Mouse (Mus musculus) C3H10T1/2 (cell line): Measurements from ENCODE around the gene Olfr494. TPM values are rescaled to one million over a fixed set of nuclear protein-coding genes. Genes with fewer than 3 reads are reported as not detected.

Source experiments
- polyA plus RNA-seq, 2 experiments: library from polyadenylated mRNA; unstranded; fragments of >200 nt; fragmentation: generic; extraction: Trizol; gene quantifications; one replicate each; pipeline ENCODE4 v1.2.1; 2012; ENCODE audit warnings: missing spikeins in 2 of 2

The Olfr494 gene
- not detected for polyA plus RNA-seq

DNA sequence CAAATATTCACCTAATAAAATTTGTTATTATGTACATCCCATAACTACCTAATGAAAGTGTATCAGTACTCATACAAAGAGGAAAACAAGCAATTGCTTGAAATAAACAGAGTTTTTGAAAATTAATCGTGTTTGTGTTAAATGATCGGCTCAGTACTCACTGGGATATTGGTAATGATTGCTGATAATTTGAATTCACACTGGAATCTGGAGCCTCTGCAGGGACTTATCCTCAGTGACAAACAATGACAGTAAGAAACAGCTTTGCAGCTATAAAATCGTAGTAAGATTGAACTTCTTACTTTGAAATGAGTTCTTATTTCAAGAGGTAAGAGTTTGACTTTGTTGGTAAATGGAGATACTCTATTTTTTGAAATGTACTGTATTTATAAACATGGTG, at the start of gene Olfr494:
Gene Olfr494 (plus strand): TSS at position 301 of the 400 bp plus-strand sequence.

DNA sequence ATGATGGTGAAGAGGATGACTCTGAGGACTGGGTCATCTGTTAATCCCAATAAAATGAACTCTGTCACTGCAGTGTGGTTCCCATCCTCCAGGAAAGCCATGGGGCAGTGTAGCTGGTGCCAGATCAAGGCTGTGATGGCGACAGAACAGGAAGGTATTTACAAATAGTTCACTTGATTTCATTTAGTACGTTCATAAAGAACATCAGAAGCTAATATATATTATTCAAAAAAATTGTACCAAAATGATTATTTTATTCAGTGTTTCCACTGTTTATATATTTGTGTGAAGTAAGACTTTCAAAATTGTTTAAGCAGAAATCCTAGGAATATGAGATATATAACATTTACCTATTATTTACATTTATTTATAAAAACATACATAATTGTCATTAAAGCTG, 41.6 kb upstream of the Olfr494 start, which contains the start of gene Olfr492:
Gene Olfr492 (minus strand): TSS at position 101 of the 400 bp plus-strand sequence.

DNA sequence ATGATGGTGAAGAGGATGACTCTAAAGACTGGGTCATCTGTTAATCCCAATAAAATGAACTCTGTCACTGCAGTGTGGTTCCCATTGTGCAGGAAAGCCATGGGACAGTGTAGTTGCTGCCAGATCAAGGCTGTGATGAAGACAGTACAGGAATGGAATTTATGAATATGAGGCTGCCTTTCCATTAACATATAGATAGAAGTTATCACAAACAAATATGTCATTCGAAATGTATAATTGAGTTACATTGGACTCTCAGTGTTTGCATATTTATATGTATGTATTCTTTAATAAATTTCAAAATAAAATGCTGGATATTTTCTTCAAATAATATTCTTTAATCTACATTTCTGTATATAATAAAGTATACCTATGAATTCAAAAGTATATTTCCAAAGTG, 18.3 kb upstream of the Olfr494 start, which contains the start of gene Olfr493:
Gene Olfr493 (minus strand): TSS at position 101 of the 400 bp plus-strand sequence.

DNA sequence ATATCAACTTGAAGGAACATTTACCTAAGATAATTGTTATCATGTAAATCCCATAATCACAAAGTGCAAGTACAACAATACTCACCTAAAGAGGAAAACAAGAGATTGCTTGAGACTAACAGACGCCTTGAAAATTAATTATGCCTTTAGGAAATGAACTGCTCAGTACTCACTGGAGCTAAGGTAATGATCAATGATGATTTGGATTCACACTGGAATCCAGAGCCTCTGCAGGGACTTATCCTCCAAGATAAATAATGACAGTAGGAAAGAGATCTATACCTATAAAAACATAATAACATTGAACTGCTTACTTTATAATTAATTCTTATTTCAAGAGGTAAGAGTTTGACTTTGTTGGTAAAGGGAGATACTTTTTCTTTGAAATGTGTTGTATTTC, 27.7 kb downstream of the Olfr494 start, which contains the start of gene Olfr495:
Gene Olfr495 (plus strand): TSS at position 301 of the 400 bp plus-strand sequence.

Other genes with a start within 250 kb of the Olfr494 start
- gene Olfr484, start 237.9 kb upstream of the Olfr494 start, polyA plus RNA-seq = not detected
- gene Olfr485, start 205.5 kb upstream of the Olfr494 start, polyA plus RNA-seq = not detected
- not detected for gene Olfr486, start 192.6 kb upstream of the Olfr494 start, polyA plus RNA-seq
- gene Olfr487, start 150.7 kb upstream of the Olfr494 start, polyA plus RNA-seq = not detected
- gene Olfr488, start 107.0 kb upstream of the Olfr494 start, polyA plus RNA-seq = not detected
- not detected for gene Olfr490, start 76.4 kb upstream of the Olfr494 start, polyA plus RNA-seq
- gene Olfr491, start 51.9 kb upstream of the Olfr494 start, polyA plus RNA-seq = not detected
- not detected for gene Olfr492, start 41.7 kb upstream of the Olfr494 start, polyA plus RNA-seq
- not detected for gene Olfr493, start 18.4 kb upstream of the Olfr494 start, polyA plus RNA-seq
- gene Olfr495, start 27.8 kb downstream of the Olfr494 start, polyA plus RNA-seq = not detected
- not detected for gene Olfr497, start 55.1 kb downstream of the Olfr494 start, polyA plus RNA-seq
- not detected for gene Olfr498, start 100.0 kb downstream of the Olfr494 start, polyA plus RNA-seq
- not detected for gene Olfr502, start 159.7 kb downstream of the Olfr494 start, polyA plus RNA-seq
- gene Olfr503, start 179.2 kb downstream of the Olfr494 start, polyA plus RNA-seq = not detected
- gene Olfr504, start 200.5 kb downstream of the Olfr494 start, polyA plus RNA-seq = not detected
- gene Olfr506, start 245.5 kb downstream of the Olfr494 start, polyA plus RNA-seq = not detected